Comparison of ENCODE assay signal across 9 mouse cellular contexts in the genomic region with DNA sequence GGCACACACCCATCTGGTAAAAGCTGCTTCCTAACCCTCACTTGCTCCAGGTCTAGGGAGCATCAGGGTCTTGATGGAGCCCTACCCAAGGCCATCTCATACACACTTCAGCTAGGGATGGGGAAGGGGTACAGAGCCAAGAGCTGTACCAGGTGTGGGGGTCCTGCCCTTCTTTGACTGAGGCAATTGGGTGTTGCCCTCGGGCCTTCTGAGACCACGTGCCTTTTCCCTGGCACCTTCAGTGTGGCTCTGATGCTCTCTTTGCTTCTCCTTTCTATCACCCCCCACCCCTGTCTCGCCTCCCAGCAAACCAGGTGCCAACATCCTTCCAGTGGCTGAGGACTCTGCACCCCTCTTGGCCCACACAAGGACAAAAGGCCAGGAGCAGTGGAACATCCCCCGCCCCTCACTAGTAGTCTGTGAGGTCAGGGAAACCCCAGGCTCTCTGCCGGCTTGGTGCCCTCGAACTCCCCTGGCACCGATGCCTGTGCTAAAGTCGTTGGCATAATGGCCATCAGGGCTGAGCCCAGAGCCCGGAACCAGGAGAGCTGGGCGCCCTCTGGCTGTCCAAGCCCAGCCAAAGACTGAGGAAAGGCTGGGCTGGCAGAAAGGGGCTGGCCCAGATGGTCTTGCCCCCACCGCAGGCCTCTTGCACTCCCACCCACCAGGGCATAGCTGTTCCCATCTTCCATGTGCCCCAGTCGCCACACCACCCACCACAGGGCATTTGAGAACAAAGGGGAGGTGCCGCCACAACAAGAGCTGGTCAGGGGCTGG.
A peak's percentile ranks its signal among the peaks of the same experiment; 100 is the strongest.
DNase-seq lines count a peak whose midpoint lies in the region; ATAC-seq lines count a peak whose summit lies in the region.
"Had no signal": no experiment of that assay in that cellular context is flagged by ENCODE, and none has a peak within 500 bp of the region (broad histone marks: within the 10 kb centered on the region; RNA-seq: fewer than 3 reads in every experiment).

No protein-coding gene starts in this region.

- H3K4me2 ChIP-seq in neural tube, embryonic 14.5 days (ENCODE audit: low read depth, low read length): peak overlapping the region; percentile 86

- H3K9me3 ChIP-seq in hindbrain, embryonic 10.5 days: no peaks in the 10 kb centered on the region
- H3K9me3 ChIP-seq in neural tube, embryonic 14.5 days (ENCODE audit: control insufficient read depth, low read length): no peaks in the 10 kb centered on the region

- ATAC-seq in neural tube, embryonic 14.5 days (ENCODE audit: low read depth): no peak; the same call in 1 of the 2 replicates

- H3K27ac ChIP-seq in hindbrain, embryonic 10.5 days: peak overlapping the region; percentile 89
- peak overlapping the region; percentile 93 for H3K27ac ChIP-seq in neural tube, embryonic 14.5 days (ENCODE audit: low read depth, low read length)

- H3K9ac ChIP-seq in neural tube, embryonic 14.5 days (replicated peaks; ENCODE audit: low read depth, low read length): peak overlapping the region; percentile 99

- DNase-seq in left cerebral cortex, postnatal 4 days: peak; percentile 85
- DNase-seq in left cerebral cortex, postnatal 36 days (ENCODE audit: low spot score in 2 of 2): no peak
- DNase-seq in cerebellum, postnatal 25 days: peak; percentile 76 to 84
- DNase-seq in hindbrain, embryonic 10.5 days (ENCODE audit: low spot score): no peak
- no peak for DNase-seq in ovary, postnatal 10 days (ENCODE audit: low spot score)
- no peak for DNase-seq in spleen, postnatal 36 days (ENCODE audit: low spot score in 2 of 2)
- DNase-seq in spleen, postnatal 4 days (ENCODE audit: low spot score in 2 of 2): no peak
- DNase-seq: gastrocnemius, postnatal 10 days had no signal

- 30% methylated on average over 13 of the region's 13 CpGs for WGBS in hindbrain, embryonic 10.5 days
- WGBS in neural tube, embryonic 14.5 days: 18% methylated on average over 13 of the region's 13 CpGs

- H3K36me3 ChIP-seq in hindbrain, embryonic 10.5 days: no peaks in the 10 kb centered on the region
- no peaks in the 10 kb centered on the region for H3K36me3 ChIP-seq in neural tube, embryonic 14.5 days (ENCODE audit: control insufficient read depth, insufficient read depth, low read length)

- H3K4me3 ChIP-seq in hindbrain, embryonic 10.5 days: peak overlapping the region; percentile 72
- peak overlapping the region; percentile 90 for H3K4me3 ChIP-seq in neural tube, embryonic 14.5 days (ENCODE audit: low read depth, low read length)

- peaks cover 63% of the 10 kb centered on the region for H3K27me3 ChIP-seq in hindbrain, embryonic 10.5 days (ENCODE audit: insufficient read depth, poor library complexity, severe bottlenecking)
- H3K27me3 ChIP-seq in neural tube, embryonic 14.5 days (ENCODE audit: control insufficient read depth, insufficient read depth, low read length): peaks cover 3% of the 10 kb centered on the region; the same call in 1 of the 2 replicates

- intact Hi-C loops in left cerebral cortex, postnatal 4 days (cut with DNase I): loop anchor here (2.0 to 10.0 kb wide), 3 partner anchors 213 to 421 kb away; no protein-coding TSS in a partner anchor
- intact Hi-C loops in left cerebral cortex, postnatal 36 days (cut with DNase I): no loop called here

- H3K4me1 ChIP-seq in hindbrain, embryonic 10.5 days (replicated peaks): peaks cover 42% of the 10 kb centered on the region
- H3K4me1 ChIP-seq in neural tube, embryonic 14.5 days (ENCODE audit: control insufficient read depth, insufficient read depth, low read length): peaks cover 26% of the 10 kb centered on the region

Comparison
In these comparisons a context has a peak if more than half of its experiments do, and no peak if none do; other contexts are left out.
1. DNase-seq: peak in left cerebral cortex, postnatal 4 days (single experiment) and cerebellum, postnatal 25 days (2 of 2); none in left cerebral cortex, postnatal 36 days (0 of 2), hindbrain, embryonic 10.5 days (single experiment), ovary, postnatal 10 days (single experiment), spleen, postnatal 36 days (0 of 2) and spleen, postnatal 4 days (0 of 2).